Mouse (Mus musculus): ENCODE results near the gene Lmf2.

Lmf2 gene

GRCm38 (mm10) chr15:89316146-89316545, 39.3 kb downstream of the Lmf2 start:
- DNase-seq (ENCODE audit: low read depth): no peak

GRCm38 (mm10) chr15:89315190-89315731, 40.2 kb downstream of the Lmf2 start, which contains the start of gene Sbf1:
Gene Sbf1 (minus strand): TSS chr15:89315311.
- peak; percentile 94 for DNase-seq (ENCODE audit: low read depth)

- no peak for DNase-seq (ENCODE audit: low read depth)
Measured at GRCm38 (mm10) chr15:89314511-89315189, 40.8 kb downstream of the Lmf2 start.

- no peak for DNase-seq (ENCODE audit: low read depth)
Measured at GRCm38 (mm10) chr15:89314107-89314506, 41.4 kb downstream of the Lmf2 start.

- no peak for DNase-seq (ENCODE audit: low read depth)
Measured at GRCm38 (mm10) chr15:89313359-89313758, 42.1 kb downstream of the Lmf2 start.

GRCm38 (mm10) chr15:89309962-89310498, 45.4 kb downstream of the Lmf2 start:
- DNase-seq (ENCODE audit: low read depth): no peak

- DNase-seq (ENCODE audit: low read depth): no peak
Measured at GRCm38 (mm10) chr15:89308406-89309139, 46.9 kb downstream of the Lmf2 start.

- DNase-seq (ENCODE audit: low read depth): no peak
Measured at GRCm38 (mm10) chr15:89307461-89307860, 48.0 kb downstream of the Lmf2 start.

- no peak for DNase-seq (ENCODE audit: low read depth)
Measured at GRCm38 (mm10) chr15:89305966-89306365, 49.5 kb downstream of the Lmf2 start.

Measured in c-Kit-positive CD71-positive TER-119-negative erythroid progenitor cells, embryonic 14.5 days (primary cell).